Mouse (Mus musculus): ENCODE results near the gene Scpep1.
"Not testable (repeated sequence)": the region's sequence is repeated elsewhere in the genome, so short reads cannot be mapped to it uniquely, and the experiment has no call there.

Gene Scpep1

DNA sequence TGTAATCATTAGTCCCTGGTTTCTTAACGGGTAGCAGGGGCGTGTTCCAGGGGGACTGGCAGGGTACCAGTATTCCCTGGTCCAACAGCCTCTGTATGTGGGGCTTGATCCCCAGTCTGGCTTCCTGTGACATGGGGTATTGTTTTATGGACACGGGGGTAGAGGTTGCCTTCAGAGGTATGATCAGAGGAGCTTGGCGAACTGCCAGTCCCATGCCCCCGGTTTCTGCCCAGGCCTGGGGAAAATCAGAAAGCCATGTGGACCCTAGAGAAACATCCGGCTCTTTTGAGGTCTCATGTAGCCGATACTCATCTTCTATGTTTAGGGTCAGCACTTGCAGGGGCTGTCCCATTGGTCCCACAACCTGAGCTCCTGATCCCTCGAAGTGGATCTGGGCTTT, 61.8 kb downstream of the Scpep1 start:
- in situ Hi-C loops (cut with MboI; ENCODE audit: low pct_unique_long_range_greater_than_20kb in 1 of 2, low sequenced_read_pairs in 2 of 2, unreplicated experiment in 1 of 2) = not testable (repeated sequence)

DNA sequence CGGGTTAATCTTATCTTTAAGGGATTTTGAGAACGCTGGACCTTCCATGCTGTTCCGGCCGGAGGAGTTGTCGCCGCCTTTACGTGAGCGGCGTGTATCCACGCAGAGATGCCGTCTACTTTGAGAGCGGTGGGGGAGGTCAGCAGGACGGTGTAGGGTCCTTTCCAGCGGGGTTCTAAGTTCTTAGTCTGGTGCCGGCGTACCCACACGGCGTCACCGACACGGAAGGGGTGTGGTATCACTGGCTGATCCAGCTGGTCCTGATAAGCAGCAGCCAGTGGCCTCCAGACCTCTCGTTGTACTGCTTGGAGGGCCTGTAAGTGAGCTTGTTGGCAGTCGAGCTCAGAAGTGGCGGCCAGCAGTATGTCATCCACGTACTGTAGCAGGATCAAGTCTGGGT, 62.5 kb downstream of the Scpep1 start:
- in situ Hi-C loops (cut with MboI; ENCODE audit: low pct_unique_long_range_greater_than_20kb in 1 of 2, low sequenced_read_pairs in 2 of 2, unreplicated experiment in 1 of 2) = not testable (repeated sequence)

DNA sequence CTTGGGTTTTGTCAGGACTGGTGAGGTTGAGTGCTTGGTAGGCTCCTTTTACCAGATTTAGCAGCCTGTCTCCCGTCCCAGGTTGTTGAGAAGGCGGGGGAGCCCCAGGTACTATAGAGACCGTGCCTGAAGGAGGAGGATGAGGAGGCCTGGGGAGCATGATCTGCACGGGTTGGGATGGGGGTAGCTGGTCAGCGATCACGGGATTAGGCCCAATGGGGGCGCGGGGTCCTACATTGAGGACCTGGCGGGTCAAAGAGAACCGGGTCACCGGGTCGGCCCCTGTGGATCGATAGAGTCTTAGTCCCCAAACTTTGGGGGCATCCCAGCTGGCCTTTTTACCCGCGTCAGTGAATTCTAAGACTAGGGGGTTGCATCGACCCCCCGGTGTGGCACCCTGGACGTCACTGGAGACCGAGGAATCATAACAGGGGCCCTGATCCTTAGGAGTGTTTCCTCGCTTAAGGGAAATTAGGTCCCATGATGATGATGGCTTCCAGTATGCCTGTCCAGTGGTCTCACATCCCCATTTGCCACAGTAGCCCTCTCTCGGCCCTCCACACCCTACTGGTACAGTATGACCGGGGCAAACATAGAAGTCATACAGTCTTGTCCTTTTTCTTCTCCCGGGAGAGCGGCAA, 63.2 kb downstream of the Scpep1 start:
- in situ Hi-C loops (cut with MboI; ENCODE audit: low pct_unique_long_range_greater_than_20kb in 1 of 2, low sequenced_read_pairs in 2 of 2, unreplicated experiment in 1 of 2) = not testable (repeated sequence)

DNA sequence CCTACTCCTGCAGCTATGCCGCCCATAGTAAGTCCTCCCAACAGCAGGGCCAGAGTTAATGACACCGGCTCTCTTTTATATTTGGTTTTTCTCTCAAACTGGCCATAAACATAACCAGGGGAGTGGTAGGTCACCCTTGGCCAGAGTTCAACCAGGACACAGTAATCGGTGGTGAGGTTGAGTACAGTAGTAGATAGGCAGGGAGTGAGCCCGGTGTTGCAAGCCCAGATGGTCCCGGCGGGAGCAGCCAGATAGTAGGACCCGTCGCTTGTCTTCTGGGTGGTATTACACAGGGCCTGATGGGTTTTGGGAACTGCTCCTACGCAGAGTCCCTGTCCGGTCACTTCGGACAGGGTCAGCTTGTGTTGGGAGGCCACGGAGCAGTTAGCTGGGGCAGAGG, 63.8 kb downstream of the Scpep1 start:
- in situ Hi-C loops (cut with MboI; ENCODE audit: low pct_unique_long_range_greater_than_20kb in 1 of 2, low sequenced_read_pairs in 2 of 2, unreplicated experiment in 1 of 2) = not testable (repeated sequence)

DNA sequence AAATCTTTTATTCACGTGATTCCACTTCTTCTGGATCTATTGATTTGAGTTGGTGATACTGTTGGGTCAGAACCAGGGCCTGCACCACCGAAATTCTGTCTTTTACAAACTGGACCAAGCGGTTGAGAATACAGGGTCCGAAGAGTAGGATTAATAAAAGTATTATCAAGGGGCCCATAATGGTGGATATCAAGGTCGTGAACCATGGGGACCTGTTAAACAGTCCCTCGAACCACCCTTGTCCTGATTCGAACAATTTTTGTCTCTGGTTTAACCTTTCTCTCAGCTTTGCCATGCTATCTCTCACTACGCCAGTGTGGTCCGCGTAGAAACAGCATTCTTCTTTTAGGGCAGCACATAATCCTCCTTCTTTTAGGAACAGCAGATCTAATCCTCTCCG, 64.4 kb downstream of the Scpep1 start:
- in situ Hi-C loops (cut with MboI; ENCODE audit: low pct_unique_long_range_greater_than_20kb in 1 of 2, low sequenced_read_pairs in 2 of 2, unreplicated experiment in 1 of 2) = not testable (repeated sequence)

DNA sequence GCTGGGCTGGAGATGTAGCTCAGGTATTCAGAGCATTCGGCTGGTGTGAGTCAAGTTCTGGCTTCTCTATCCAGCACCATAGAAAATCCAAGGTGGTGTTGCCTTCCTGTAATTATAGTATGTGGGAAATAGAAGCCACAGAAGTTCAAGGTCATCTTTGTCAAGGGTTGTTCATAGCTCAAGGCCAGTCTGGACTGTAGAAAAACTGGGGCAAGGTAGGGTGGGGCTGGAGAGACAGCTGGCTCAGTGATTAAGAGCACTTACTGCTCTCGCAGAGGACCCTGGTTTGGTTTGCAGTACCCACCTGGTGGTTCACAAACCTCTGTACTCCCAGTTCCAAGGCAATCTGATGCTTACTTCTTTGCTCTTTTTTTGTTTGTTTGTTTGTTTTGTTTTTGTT, 66.3 kb downstream of the Scpep1 start:
- in situ Hi-C loops (cut with MboI; ENCODE audit: low pct_unique_long_range_greater_than_20kb in 1 of 2, low sequenced_read_pairs in 2 of 2, unreplicated experiment in 1 of 2) = no loop called here

DNA sequence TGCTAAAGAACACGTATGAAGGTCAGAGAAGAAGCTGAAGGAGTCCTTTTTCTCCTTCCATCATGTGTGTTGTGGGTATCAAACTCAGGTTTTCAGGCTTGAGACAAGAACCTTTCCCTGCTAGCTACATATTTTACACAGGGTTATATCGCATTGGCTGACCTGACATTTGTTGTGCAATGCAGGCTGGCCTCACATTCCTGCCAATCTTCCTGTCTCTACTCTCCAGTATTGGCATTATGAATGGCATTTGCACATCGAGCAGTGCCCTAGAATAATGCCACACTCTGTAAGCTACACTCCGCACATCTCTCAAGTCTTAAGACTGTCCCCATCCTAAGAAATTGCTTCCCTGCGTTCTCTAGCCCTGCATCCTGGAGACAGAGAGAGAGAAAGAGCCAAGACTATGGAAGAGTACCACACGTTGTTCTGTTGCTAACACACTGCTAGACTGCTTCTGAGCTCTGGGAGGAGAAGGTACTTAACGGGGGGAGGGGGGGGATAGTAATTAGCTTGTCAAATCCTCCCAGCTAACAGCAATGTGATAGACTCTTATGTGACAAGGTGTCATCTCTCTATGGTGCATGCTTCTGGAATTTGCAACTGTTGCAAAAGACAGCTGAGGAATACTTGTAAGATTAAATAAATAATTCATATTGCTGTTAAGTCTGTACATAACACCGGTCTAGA, 70.7 kb downstream of the Scpep1 start:
- in situ Hi-C loops (cut with MboI; ENCODE audit: low pct_unique_long_range_greater_than_20kb in 1 of 2, low sequenced_read_pairs in 2 of 2, unreplicated experiment in 1 of 2) = no loop called here

DNA sequence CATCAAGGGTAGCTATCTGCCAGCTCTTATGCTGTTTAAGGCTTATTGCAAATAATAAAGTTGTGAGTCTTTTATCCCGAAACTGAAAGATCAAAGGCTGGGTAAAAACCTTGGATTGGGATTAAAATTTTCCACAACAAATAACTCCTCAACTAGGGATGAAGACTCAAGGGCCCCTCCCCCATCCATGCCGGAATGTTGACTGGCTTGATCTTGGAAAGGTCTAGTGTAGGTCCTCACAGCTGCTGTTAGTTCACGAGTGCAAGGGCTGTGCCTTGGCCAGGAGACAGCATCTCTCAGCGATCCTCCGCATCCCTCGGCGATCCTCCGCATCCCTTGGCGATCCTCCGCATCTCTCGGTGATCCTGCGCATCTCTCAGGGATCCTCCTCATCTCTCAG, 77.3 kb downstream of the Scpep1 start:
- in situ Hi-C loops (cut with MboI; ENCODE audit: low pct_unique_long_range_greater_than_20kb in 1 of 2, low sequenced_read_pairs in 2 of 2, unreplicated experiment in 1 of 2) = no loop called here
